Mouse (Mus musculus) stomach, embryonic 14.5 days (tissue): ENCODE measurements around the gene Pde9a. TPM values are rescaled to one million over a fixed set of nuclear protein-coding genes. Genes with fewer than 3 reads are reported as not detected.

Experiments
- ATAC-seq: fragments of 200-750 bp; cut with Nextera tagmentation; 2 replicates; pipeline ENCODE4 v1.8.0; 2017; ENCODE audit warnings: low read depth, moderate TSS enrichment; ENCODE audit not compliant: insufficient number of reproducible peaks, insufficient read depth, low FRiP score
- H3K27ac ChIP-seq: fragments of 300-500 bp; sonication (generic); 2 replicates; pipeline ENCODE4 v1.5.1; 2014; ENCODE audit warnings: mild to moderate bottlenecking, low read length, moderate library complexity, mixed read lengths
- H3K27me3 ChIP-seq: fragments of 300-500 bp; sonication (generic); 2 replicates; pipeline ENCODE4 v1.6.1; 2014; ENCODE audit warnings: low read length, control low read depth, mixed read lengths; ENCODE audit not compliant: control insufficient read depth, insufficient read depth
- H3K36me3 ChIP-seq: fragments of 300-500 bp; sonication (generic); 2 replicates; pipeline ENCODE4 v1.6.1; 2014; ENCODE audit warnings: mild to moderate bottlenecking, control low read depth, low read length, moderate library complexity, mixed read lengths; ENCODE audit not compliant: control insufficient read depth, insufficient read depth
- H3K4me1 ChIP-seq: fragments of 300-500 bp; sonication (generic); 2 replicates; pipeline ENCODE4 v1.6.1; 2014; ENCODE audit warnings: low read length, control low read depth, mixed read lengths; ENCODE audit not compliant: control insufficient read depth, insufficient read depth
- H3K4me2 ChIP-seq: fragments of 300-500 bp; sonication (generic); replicated peaks from 2 replicates; pipeline ENCODE4 v1.6.1; 2014; ENCODE audit warnings: low read depth, low read length, control low read depth
- H3K4me3 ChIP-seq: fragments of 300-500 bp; sonication (generic); 2 replicates; pipeline ENCODE4 v1.5.1; 2014; ENCODE audit warnings: low read depth, low read length, control low read depth
- H3K9ac ChIP-seq: fragments of 300-500 bp; sonication (generic); replicated peaks from 2 replicates; pipeline ENCODE4 v1.6.1; 2014; ENCODE audit warnings: low read depth, mild to moderate bottlenecking, control low read depth, low read length, moderate library complexity, mixed read lengths
- H3K9me3 ChIP-seq: fragments of 300-500 bp; sonication (generic); 2 replicates; pipeline ENCODE4 v1.6.1; 2016; ENCODE audit warnings: low read depth, low read length, control low read depth; ENCODE audit not compliant: control insufficient read depth
- WGBS: fragments of 180-500 bp; shearing (Covaris S2); extraction: QIAGEN DNeasy Blood & Tissue Kit; methylation state at CpG from one replicate; pipeline ENCODE4 v1.1.7; 2014; 5-methylcytosine and 5-hydroxymethylcytosine counted together
- polyA plus RNA-seq: library from polyadenylated mRNA; unstranded; fragments of >200 nt; fragmentation: Nextera tagmentation; extraction: Ambion mirVana; gene quantifications from 2 replicates; pipeline ENCODE4 v1.2.1, GENCODE M21; 2014

The Pde9a gene
- polyA plus RNA-seq, 1 experiment from 2014 or later, result 42.8 TPM

DNA sequence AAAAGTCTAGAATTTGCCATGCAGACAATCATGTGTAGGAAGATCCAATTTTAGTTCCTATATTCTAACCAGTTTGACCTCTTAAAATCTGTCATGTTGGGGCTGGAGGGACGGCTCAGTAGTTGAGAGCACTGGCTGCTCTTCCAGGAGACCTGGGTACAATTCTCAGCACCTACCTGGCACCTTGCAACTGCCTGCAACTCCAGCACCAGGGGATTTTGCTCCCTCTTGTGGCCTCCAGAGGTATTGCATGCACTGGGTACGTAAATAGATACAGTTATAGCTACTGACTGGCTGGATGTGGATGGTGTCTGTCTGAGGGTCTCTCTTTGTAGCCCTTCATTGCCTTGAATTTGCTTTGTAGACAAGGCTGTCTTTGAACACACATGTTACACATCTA is 43.4 kb downstream of the Pde9a start:
- no peak for ATAC-seq
- 89% methylated on average over 2 of the region's 2 CpGs for WGBS
- peaks cover 16% of the 10 kb centered on the region for H3K4me1 ChIP-seq

DNA sequence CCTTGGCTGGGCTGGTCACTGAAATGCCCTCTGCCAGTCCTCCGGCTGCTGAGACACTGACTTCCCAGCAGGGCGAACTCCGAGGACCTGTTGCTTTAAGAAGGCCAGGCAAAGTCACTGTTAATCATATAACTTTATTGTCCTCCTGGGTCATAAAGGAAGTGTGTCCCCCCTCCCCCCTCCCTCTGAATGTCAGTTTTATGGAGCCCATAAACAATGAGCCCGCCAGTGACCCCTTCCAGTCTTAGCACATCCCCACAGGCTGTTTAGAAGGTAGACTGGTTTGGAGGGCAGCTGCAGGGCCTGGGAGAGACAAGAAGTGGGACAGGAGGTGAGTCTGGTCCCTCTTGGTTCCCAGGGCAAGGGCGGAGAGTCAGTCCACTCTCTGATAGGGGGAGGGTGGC is 46.9 kb downstream of the Pde9a start:
- Histone ChIP-seq H3K27ac (peak overlapping the region; percentile 15; the same call in 1 of the 2 replicates), H3K36me3 (0 out of 2 replicates have a peak, but pooled peaks cover 4% of the 10 kb centered on the region), H3K9ac (no peak overlapping the region), H3K9me3 (peaks cover 3% of the 10 kb centered on the region; the same call in 1 of the 2 replicates), H3K4me1 (peaks cover 21% of the 10 kb centered on the region), H3K4me3 (no peak overlapping the region), H3K4me2 (peak overlapping the region; percentile 20; the same call in 1 of the 2 replicates), H3K27me3 (no peaks in the 10 kb centered on the region)
- 56% methylated on average over 5 of the region's 5 CpGs for WGBS
- no peak for ATAC-seq

More for the DNA sequence above, 43.4 kb downstream of the Pde9a start:
- Histone ChIP-seq H3K9ac (no peak overlapping the region), H3K36me3 (0 out of 2 replicates have a peak, but pooled peaks cover 4% of the 10 kb centered on the region), H3K9me3 (peaks cover 3% of the 10 kb centered on the region; the same call in 1 of the 2 replicates), H3K27me3 (no peaks in the 10 kb centered on the region), H3K27ac (no peak overlapping the region), H3K4me3 (no peak overlapping the region), H3K4me2 (no peak overlapping the region)

DNA sequence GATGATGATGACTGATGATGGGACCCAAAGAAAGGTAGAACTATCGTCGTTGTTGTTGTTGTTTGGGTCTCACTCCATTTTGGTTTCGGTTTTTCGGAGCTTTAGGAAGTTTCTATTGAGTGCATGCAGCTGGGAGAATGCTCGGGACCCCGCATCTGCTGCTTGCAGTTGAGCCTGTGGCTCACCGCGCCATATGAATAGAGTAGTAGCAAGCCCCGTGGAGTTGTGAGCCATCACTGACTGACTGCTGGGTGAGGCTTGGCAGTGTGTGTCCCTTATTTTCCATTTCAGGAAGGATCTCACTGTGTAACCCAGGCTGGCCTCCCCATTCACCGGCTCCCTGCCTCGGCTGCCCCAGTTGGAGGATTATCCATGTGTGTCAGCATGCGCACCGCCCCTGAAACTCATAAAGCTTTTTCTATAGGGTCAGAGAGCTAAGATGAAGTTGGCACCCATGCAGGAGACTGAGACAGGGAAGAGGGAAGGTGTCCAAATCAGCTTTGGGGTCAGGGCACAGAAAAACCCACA is 47.5 kb downstream of the Pde9a start:
- H3K9me3 ChIP-seq, result peaks cover 3% of the 10 kb centered on the region; the same call in 1 of the 2 replicates
- WGBS, result 55% methylated on average over 13 of the region's 13 CpGs
- peak overlapping the region; percentile 11; the same call in 1 of the 2 replicates for H3K27ac ChIP-seq
- 0 out of 2 replicates have a peak, but pooled peaks cover 4% of the 10 kb centered on the region for H3K36me3 ChIP-seq
- H3K4me3 ChIP-seq, result no peak overlapping the region
- peak overlapping the region; percentile 20; the same call in 1 of the 2 replicates for H3K4me2 ChIP-seq
- H3K4me1 ChIP-seq, result peaks cover 21% of the 10 kb centered on the region
- no peak for ATAC-seq
- no peaks in the 10 kb centered on the region for H3K27me3 ChIP-seq
- no peak overlapping the region for H3K9ac ChIP-seq

DNA sequence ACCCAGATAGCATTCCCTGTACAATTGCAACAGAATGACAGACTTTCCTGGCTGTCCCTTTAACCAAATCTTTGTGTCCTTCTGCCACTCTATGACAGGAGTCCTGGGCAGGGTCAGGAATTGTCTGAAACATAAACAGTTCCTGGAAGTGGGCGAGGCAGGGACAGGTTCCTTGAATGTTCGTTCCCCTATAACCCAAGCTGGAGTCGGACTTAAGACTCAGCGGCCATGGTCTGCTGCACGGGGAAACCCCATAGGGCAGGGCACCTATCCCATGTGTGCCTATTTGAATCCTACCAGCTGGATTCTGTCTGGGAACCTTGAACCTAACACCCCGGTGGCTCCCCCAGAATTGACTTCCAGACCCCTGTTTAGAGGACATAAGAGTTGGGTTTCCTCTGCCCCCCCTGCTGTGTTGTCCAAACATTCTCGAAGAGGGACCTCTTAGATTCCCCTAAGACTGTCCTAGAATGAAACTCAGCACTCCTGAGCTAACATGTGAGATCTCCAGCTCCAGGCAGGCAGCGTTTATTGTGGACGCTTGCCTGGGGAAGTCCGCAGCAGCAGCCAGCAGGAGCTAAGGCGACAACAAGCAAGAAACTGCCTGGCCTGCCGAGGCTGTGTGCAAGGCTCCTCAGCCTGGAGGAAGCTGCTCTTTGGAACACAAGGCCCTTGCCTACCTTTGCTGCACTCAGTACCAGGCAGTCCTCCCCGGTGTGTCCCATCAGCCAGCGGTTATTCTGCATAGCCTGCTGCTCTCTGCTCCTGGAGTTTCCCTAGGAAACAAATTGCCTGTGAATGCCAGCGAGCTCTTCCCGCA is 48.2 kb downstream of the Pde9a start:
- no peaks in the 10 kb centered on the region for H3K27me3 ChIP-seq
- H3K27ac ChIP-seq, result peak overlapping the region; percentile 52; the same call in 1 of the 2 replicates
- peaks cover 21% of the 10 kb centered on the region for H3K4me1 ChIP-seq
- no peak for ATAC-seq
- 0 out of 2 replicates have a peak, but pooled peaks cover 4% of the 10 kb centered on the region for H3K36me3 ChIP-seq
- no peak overlapping the region; the same call in 1 of the 2 replicates for H3K9ac ChIP-seq
- 11% methylated on average over 16 of the region's 16 CpGs for WGBS
- 0 out of 2 replicates have a peak overlapping the region, but pooled peaks have one; percentile 12 for H3K4me2 ChIP-seq
- peaks cover under 1% of the 10 kb centered on the region; the same call in 1 of the 2 replicates for H3K9me3 ChIP-seq
- H3K4me3 ChIP-seq, result no peak overlapping the region

DNA sequence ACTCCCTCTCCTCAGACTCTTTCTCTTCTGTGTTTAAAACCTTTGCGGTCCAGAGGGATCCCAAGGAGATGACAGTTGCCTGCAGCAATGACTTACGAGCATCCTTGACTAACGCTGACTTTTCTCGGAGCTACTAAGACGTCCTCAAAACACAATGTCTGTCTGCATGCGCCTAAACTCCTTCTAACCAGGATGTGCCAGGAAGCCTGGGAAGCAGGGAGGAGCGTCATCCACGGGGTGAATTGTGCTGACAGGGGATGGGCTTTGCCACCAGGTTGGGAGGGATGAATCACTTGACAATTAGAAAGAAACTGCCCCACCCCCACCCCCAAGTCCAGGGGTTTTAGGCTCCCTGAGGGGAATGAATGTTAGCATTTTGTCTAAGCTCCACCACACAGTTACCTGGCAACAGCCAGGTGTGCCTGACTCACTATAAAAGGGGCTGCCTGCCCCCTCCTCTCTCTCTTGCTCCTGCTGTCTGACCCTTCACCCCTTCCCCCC is 48.9 kb downstream of the Pde9a start:
- no peak overlapping the region for H3K4me2 ChIP-seq
- no peaks in the 10 kb centered on the region for H3K9me3 ChIP-seq
- H3K36me3 ChIP-seq, result 0 out of 2 replicates have a peak, but pooled peaks cover 4% of the 10 kb centered on the region
- no peak for ATAC-seq
- no peak overlapping the region for H3K4me3 ChIP-seq
- H3K4me1 ChIP-seq, result peaks cover 21% of the 10 kb centered on the region
- H3K27me3 ChIP-seq, result no peaks in the 10 kb centered on the region
- 13% methylated on average over 8 of the region's 8 CpGs for WGBS
- peak overlapping the region; percentile 52; the same call in 1 of the 2 replicates for H3K27ac ChIP-seq
- H3K9ac ChIP-seq, result no peak overlapping the region; the same call in 1 of the 2 replicates

DNA sequence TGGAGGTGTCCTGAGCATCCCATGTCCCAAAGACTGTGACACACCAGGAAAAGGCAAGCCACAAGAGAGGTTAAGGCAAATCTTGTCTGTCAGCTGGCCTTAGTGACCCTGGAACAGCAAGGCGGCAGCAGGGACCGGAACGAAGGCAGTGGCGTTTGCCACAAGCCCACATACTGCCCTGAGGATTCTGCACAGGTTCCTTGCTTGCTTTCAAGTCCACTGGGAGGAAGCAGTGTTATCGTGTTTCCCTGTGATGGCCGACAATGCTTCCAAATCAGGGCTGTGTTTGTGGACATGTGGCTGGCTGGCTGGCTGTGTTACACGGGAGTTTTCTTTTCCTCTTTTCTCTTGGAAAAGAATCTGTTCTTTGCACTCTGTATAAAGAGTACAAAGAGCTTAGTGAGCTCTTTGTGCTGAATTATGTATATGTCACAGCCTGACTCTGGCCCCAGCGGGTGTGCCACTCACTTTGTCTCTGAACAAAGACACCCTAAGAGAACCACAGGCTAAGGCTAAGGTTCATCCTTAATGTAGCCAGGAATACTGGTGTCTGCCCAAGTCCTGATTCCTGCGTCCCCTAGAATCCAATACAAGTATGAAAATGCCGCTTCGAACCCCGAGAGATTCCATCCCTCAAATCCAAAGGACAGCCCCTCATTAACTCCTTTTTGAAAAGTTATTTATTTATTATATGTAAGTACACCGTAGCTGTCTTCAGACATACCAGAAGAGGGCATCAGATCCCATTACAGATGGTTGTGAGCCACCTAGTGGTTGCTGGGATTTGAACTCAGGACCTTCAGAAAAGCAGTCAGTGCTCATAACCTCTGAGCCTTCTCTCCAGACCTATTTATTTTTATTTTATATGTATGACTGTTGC is 50.2 kb downstream of the Pde9a start:
- Histone ChIP-seq H3K4me2 (no peak overlapping the region), H3K4me1 (peaks cover 21% of the 10 kb centered on the region), H3K4me3 (no peak overlapping the region), H3K9ac (no peak overlapping the region), H3K27me3 (no peaks in the 10 kb centered on the region), H3K9me3 (no peaks in the 10 kb centered on the region), H3K27ac (no peak overlapping the region), H3K36me3 (no peaks in the 10 kb centered on the region)
- ATAC-seq, result no peak
- WGBS, result 71% methylated on average over 13 of the region's 13 CpGs

DNA sequence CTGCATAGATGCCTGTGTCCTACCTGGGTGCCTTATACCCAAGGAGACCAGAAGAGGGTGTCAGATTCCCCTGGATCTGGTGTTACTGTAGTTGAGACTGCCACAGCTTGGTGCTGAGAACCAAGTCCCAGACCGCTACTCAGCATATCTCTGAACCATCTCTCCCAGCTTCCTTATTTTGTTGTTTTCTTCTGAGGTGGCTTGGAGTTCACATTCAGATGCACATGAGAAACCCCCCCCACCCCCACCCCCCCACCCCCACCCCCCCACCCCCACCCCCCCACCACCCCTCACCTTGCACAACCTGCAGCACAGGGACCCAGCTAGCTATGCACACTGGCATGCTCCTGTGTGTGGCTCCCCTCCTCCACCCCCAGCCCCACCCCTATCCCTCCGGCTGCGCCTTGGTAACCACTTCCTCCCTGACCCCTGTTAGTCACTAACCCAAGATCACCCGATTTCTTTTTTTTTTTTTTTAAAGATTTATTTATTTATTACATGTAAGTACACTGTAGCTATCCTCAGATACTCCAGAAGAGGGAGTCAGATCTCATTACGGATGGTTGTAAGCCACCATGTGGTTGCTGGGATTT is 50.9 kb downstream of the Pde9a start:
- H3K4me1 ChIP-seq, result peaks cover 21% of the 10 kb centered on the region
- no peak overlapping the region for H3K9ac ChIP-seq
- H3K4me3 ChIP-seq, result no peak overlapping the region
- WGBS, result 76% methylated on average over 4 of the region's 5 CpGs
- no peaks in the 10 kb centered on the region for H3K9me3 ChIP-seq
- H3K27ac ChIP-seq, result no peak overlapping the region
- no peaks in the 10 kb centered on the region for H3K27me3 ChIP-seq
- H3K36me3 ChIP-seq, result no peaks in the 10 kb centered on the region
- no peak for ATAC-seq
- H3K4me2 ChIP-seq, result no peak overlapping the region
